Mouse (Mus musculus): Measurements from ENCODE around the gene Ccr10. TPM values are rescaled to one million over a fixed set of nuclear protein-coding genes. Genes with fewer than 3 reads are reported as not detected.

Ccr10 gene
- 0.20 and 0.29 TPM in 2 replicates for polyA plus RNA-seq (2015; fragmentation: Nextera tagmentation; extraction: Ambion mirVana)

DNA sequence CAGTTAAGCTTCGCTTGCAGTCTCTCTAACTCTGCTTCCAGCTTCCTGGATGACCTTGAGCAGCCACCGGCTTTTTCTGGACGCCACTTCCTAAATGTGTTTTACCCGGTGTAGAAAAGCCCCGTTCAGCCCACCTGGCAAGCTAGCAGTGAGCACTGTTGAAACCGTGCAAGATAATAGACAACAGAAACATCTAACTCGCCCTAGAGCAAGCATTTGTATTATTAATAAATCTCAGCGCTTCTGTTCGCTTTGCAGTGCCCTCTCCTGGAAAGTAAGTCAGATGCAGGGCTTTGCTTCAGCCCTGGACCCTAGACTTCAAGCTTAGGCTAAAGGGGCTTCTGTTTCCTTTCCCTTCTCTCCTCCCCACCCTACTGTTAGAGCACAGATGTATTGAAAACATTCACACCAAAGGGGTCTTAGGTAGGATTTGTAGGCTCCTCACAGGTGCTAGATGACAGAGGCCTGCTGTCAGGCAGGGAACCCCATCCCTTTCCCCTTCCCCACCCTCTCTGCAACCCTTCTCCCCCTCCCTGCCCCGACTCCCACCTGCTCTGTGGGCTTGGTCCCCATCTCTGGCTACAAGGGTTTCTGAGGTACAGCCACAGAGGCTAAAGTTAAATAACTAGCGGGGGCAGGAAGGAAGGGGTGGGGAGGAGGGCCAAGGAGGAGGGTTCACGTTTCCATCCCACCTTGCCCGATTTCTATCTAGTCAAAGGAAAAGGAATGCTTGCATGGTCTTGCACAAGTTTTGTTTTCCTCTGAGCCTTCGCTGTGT lies at the start of gene Ccr10:
Gene Ccr10 (minus strand): TSS at position 593 of the 778 bp plus-strand sequence.
- Histone ChIP-seq H3K27ac (ENCODE audit: low read length) (no peak within 1 kb of the TSS), H3K9ac (ENCODE audit: low read depth, low read length) (peak within 1 kb of the TSS; percentile 63), H3K4me1 (ENCODE audit: control insufficient read depth, insufficient read depth, low read length) (peaks cover 42% of the 10 kb centered on the region), H3K27me3 (replicated peaks; ENCODE audit: control insufficient read depth, insufficient read depth, low read length) (peaks cover 4% of the 10 kb centered on the region; the same call in 1 of the 2 replicates), H3K4me2 (ENCODE audit: low read depth, low read length) (peak within 1 kb of the TSS; percentile 87), H3K4me3 (ENCODE audit: low read length) (peak within 1 kb of the TSS; percentile 44), H3K9me3 (ENCODE audit: control insufficient read depth, low read length) (no peaks in the 10 kb centered on the region), H3K36me3 (ENCODE audit: control insufficient read depth, insufficient read depth, low read length) (no peaks in the 10 kb centered on the region)
- no peak for ATAC-seq
- 29% methylated on average over 14 of the region's 14 CpGs for WGBS

DNA sequence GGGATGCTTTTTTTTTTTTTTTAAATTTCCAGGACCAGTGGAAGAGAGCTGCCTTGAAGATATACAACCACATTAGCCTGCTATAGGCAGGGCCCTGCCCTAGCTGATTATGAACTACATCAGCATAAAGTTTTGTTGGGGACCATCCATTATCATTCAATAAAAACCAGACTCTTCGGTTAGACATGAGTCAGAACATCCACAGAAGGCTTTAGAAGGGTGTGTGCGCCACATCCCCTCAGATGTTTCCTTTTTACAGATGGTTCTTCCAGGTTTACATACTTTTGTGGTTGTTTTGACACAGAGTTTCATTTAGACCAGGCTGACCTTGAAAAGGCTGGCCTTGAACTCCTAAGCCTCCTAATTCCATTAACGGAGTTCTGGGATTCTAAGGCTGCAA lies 49.1 kb upstream of the Ccr10 start:
- Histone ChIP-seq H3K4me1 (ENCODE audit: control insufficient read depth, insufficient read depth, low read length) (peaks cover 17% of the 10 kb centered on the region), H3K4me3 (ENCODE audit: low read length) (no peak overlapping the region), H3K36me3 (ENCODE audit: control insufficient read depth, insufficient read depth, low read length) (no peaks in the 10 kb centered on the region), H3K27me3 (replicated peaks; ENCODE audit: control insufficient read depth, insufficient read depth, low read length) (no peaks in the 10 kb centered on the region), H3K9me3 (ENCODE audit: control insufficient read depth, low read length) (no peaks in the 10 kb centered on the region), H3K27ac (ENCODE audit: low read length) (no peak overlapping the region), H3K4me2 (ENCODE audit: low read depth, low read length) (no peak overlapping the region), H3K9ac (ENCODE audit: low read depth, low read length) (no peak overlapping the region)
- WGBS, result 79% methylated on average over 3 of the region's 3 CpGs
- no peak for ATAC-seq

DNA sequence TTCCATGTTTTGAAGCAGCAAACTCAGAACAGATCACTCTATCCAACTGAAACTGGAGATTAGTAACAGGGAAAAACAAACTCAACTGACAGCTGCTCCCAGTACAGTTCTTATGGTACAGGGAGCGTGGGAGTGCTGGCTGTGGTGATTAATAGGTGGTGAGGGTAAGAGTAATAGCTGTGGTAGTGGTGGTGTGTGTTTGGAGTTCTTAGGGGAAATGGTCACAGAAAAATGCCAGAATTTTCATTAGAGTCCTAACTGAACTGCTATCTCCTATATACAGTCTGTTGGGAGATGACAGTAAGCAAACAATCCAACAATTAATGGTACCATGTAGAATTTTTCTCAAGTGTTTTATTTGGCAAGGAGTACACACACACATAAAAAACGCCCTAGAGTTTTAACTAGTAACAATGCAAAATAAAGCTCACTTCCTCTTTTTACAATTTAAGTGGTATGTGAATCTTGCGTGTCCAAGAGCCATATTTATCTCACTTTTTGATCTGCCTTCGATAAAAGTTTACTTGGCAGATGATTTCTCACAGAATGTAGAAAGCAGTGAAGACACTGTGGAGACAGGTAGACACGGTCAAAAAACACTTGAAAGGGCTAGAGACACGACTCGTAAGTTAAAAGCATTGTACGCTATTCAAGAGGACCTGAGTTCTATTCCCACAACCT lies 46.2 kb upstream of the Ccr10 start:
- Histone ChIP-seq H3K4me1 (ENCODE audit: control insufficient read depth, insufficient read depth, low read length) (peaks cover 15% of the 10 kb centered on the region), H3K36me3 (ENCODE audit: control insufficient read depth, insufficient read depth, low read length) (peaks cover 3% of the 10 kb centered on the region; the same call in 1 of the 2 replicates), H3K27ac (ENCODE audit: low read length) (peak overlapping the region; percentile 80), H3K9me3 (ENCODE audit: control insufficient read depth, low read length) (no peaks in the 10 kb centered on the region), H3K27me3 (replicated peaks; ENCODE audit: control insufficient read depth, insufficient read depth, low read length) (no peaks in the 10 kb centered on the region), H3K4me2 (ENCODE audit: low read depth, low read length) (no peak overlapping the region), H3K4me3 (ENCODE audit: low read length) (no peak overlapping the region), H3K9ac (ENCODE audit: low read depth, low read length) (no peak overlapping the region)
- WGBS, result 76% methylated on average over 8 of the region's 8 CpGs
- no peak for ATAC-seq

DNA sequence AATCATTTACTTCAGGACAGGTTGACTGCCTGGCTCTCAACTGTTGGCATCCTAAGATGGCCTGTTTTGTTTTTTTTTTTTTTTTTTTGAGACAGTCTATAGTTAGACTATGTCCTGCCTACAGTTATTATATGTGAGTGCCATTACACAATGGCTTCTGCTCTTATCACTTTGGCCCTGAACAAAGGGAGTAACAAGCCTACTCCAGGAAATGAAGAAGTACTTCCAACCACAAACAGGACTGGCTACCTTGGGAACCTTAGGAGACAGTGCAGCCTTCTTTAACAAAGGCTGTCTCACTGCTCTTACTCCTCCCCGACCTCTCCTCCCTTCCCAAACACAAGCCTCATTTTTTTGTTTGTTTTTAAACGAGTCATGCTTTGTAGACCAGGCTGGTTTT lies 45.6 kb upstream of the Ccr10 start:
- peaks cover 3% of the 10 kb centered on the region; the same call in 1 of the 2 replicates for H3K36me3 ChIP-seq (ENCODE audit: control insufficient read depth, insufficient read depth, low read length)
- peaks cover 15% of the 10 kb centered on the region for H3K4me1 ChIP-seq (ENCODE audit: control insufficient read depth, insufficient read depth, low read length)
- no peak overlapping the region for H3K9ac ChIP-seq (ENCODE audit: low read depth, low read length)
- H3K27ac ChIP-seq (ENCODE audit: low read length), result peak overlapping the region; percentile 80
- H3K4me2 ChIP-seq (ENCODE audit: low read depth, low read length), result no peak overlapping the region; the same call in 1 of the 2 replicates
- WGBS, result 39% methylated on average over 2 of the region's 2 CpGs
- no peak overlapping the region for H3K4me3 ChIP-seq (ENCODE audit: low read length)
- peak; percentile 85 for ATAC-seq
- no peaks in the 10 kb centered on the region for H3K9me3 ChIP-seq (ENCODE audit: control insufficient read depth, low read length)
- H3K27me3 ChIP-seq (replicated peaks; ENCODE audit: control insufficient read depth, insufficient read depth, low read length), result no peaks in the 10 kb centered on the region

DNA sequence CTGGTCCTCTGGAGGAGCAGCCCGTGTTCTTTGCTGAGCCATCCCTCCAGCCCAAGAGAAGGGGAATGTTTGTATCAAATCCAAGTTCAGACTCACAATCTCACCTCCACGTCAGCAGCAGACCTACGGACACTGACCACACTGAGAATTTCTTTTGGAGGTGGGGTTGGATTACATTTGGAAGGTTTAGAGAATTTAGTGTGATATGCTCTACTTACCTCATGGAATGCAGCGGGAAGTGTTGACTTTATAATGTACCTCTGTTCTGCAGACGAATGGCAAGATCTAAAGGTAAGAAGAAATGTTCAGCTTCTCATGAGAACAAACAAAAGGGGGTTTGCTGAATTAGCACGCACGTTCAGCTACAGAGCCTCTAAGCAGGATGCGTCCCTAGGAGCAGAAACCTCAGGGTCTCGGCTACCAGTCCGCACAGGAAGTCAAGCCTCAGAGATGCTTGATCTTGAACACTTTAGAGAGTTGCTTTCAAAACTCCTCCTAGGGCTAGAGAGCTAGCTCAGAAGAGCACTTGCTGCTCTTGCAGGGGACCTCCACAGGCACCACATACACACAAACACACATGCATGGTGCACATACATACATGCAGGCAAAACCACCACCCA lies 43.3 kb upstream of the Ccr10 start:
- H3K36me3 ChIP-seq (ENCODE audit: control insufficient read depth, insufficient read depth, low read length), result peaks cover 9% of the 10 kb centered on the region; the same call in 1 of the 2 replicates
- H3K9me3 ChIP-seq (ENCODE audit: control insufficient read depth, low read length), result no peaks in the 10 kb centered on the region
- peaks cover 7% of the 10 kb centered on the region for H3K4me1 ChIP-seq (ENCODE audit: control insufficient read depth, insufficient read depth, low read length)
- H3K27me3 ChIP-seq (replicated peaks; ENCODE audit: control insufficient read depth, insufficient read depth, low read length), result no peaks in the 10 kb centered on the region
- 86% methylated on average over 10 of the region's 10 CpGs for WGBS
- H3K27ac ChIP-seq (ENCODE audit: low read length), result no peak overlapping the region
- H3K9ac ChIP-seq (ENCODE audit: low read depth, low read length), result no peak overlapping the region
- ATAC-seq, result no peak
- no peak overlapping the region for H3K4me2 ChIP-seq (ENCODE audit: low read depth, low read length)
- H3K4me3 ChIP-seq (ENCODE audit: low read length), result no peak overlapping the region

DNA sequence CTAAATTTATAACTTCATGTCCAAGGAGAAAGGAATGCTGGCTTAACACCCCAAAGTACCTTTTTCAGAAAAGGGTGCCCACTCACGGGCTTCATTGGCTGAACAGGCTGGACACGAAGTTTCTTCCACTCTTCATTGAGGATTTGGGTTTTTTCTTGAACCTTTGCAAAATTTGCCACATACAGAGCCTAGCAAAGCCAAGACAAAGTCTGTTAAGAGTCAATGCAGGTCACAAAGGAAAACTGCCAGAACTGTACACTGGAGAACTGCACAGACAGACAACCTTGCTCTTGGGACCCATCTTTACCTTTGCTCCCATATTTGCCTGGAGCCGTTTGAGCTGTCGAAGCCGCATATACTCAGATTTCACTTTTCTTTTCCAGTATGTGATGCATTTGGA lies 41.7 kb upstream of the Ccr10 start:
- Histone ChIP-seq H3K9me3 (ENCODE audit: control insufficient read depth, low read length) (no peaks in the 10 kb centered on the region), H3K27ac (ENCODE audit: low read length) (no peak overlapping the region), H3K4me3 (ENCODE audit: low read length) (no peak overlapping the region), H3K9ac (ENCODE audit: low read depth, low read length) (no peak overlapping the region), H3K36me3 (ENCODE audit: control insufficient read depth, insufficient read depth, low read length) (peaks cover 10% of the 10 kb centered on the region; the same call in 1 of the 2 replicates), H3K4me2 (ENCODE audit: low read depth, low read length) (no peak overlapping the region), H3K27me3 (replicated peaks; ENCODE audit: control insufficient read depth, insufficient read depth, low read length) (no peaks in the 10 kb centered on the region), H3K4me1 (ENCODE audit: control insufficient read depth, insufficient read depth, low read length) (peaks cover 7% of the 10 kb centered on the region)
- no peak for ATAC-seq
- 92% methylated on average over 5 of the region's 5 CpGs for WGBS

DNA sequence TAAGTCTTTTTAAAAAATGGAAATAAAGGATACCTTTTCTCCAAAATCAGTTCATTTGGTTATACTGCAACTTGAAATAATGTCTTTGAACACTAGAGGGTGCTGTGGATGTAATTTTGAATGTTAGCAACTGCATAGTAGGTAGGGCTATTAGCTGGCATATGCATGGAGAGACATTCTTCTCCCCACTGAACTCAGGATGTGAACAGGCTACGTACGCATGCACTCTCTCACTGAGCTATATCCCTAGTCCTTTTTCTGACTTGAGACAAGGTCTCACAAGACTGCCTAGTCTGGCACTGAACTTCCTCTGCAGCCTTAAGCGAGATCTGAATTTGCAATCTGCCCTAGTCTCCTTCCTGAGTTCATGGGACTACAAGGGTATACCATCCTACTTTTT lies 36.7 kb upstream of the Ccr10 start:
- 36% methylated on average over 3 of the region's 3 CpGs for WGBS
- peak; percentile 76 for ATAC-seq
- peaks cover 10% of the 10 kb centered on the region; the same call in 1 of the 2 replicates for H3K36me3 ChIP-seq (ENCODE audit: control insufficient read depth, insufficient read depth, low read length)

DNA sequence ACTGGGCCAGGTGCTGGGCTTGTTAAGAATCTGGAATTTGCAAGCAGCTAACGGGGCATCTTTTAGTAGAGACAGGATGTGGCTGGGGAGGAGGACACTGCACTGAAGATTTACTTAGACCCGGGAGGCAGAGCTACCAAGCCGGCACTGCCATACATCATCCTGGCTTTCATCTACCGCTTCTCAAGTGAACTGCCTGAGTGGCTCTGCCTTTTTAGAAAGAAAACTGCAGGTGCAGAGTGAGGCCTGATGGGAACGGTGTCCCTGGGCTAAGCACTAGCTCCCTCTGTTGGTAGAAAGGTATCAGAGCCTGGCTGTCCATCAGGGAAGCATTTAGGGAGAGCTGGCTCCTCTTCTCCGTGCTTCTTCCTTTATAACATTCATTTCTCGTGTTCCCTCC lies 25.7 kb upstream of the Ccr10 start:
- Histone ChIP-seq H3K36me3 (ENCODE audit: control insufficient read depth, insufficient read depth, low read length) (peaks cover 15% of the 10 kb centered on the region), H3K27me3 (replicated peaks; ENCODE audit: control insufficient read depth, insufficient read depth, low read length) (no peaks in the 10 kb centered on the region), H3K4me3 (ENCODE audit: low read length) (no peak overlapping the region), H3K4me2 (ENCODE audit: low read depth, low read length) (no peak overlapping the region), H3K27ac (ENCODE audit: low read length) (no peak overlapping the region), H3K9me3 (ENCODE audit: control insufficient read depth, low read length) (no peaks in the 10 kb centered on the region), H3K4me1 (ENCODE audit: control insufficient read depth, insufficient read depth, low read length) (no peaks in the 10 kb centered on the region), H3K9ac (ENCODE audit: low read depth, low read length) (no peak overlapping the region)
- no peak for ATAC-seq
- 21% methylated on average over 7 of the region's 7 CpGs for WGBS

More for the DNA sequence above, 36.7 kb upstream of the Ccr10 start:
- Histone ChIP-seq H3K27ac (ENCODE audit: low read length) (no peak overlapping the region), H3K4me3 (ENCODE audit: low read length) (no peak overlapping the region), H3K9me3 (ENCODE audit: control insufficient read depth, low read length) (no peaks in the 10 kb centered on the region), H3K4me1 (ENCODE audit: control insufficient read depth, insufficient read depth, low read length) (no peaks in the 10 kb centered on the region), H3K4me2 (ENCODE audit: low read depth, low read length) (no peak overlapping the region), H3K9ac (ENCODE audit: low read depth, low read length) (no peak overlapping the region), H3K27me3 (replicated peaks; ENCODE audit: control insufficient read depth, insufficient read depth, low read length) (no peaks in the 10 kb centered on the region)

DNA sequence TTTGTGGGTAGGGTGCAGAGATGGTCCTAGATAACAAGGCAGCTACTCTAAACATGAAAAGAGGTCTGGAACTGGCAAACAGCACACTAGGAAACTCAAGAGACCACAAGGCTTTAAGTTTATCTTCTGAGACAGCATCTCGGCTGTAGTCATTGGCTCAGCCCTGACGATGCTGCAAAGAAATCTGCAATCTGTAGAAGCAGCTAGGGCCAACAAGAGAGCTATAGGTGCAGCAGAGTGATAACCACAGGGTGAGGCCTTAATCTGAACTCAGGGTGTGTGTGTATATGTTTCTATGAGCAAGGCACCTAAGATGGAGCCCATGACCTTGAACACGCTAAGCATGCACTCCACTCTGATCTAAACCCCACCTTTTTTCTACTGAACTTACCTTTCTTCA lies 24.3 kb upstream of the Ccr10 start:
- peaks cover 10% of the 10 kb centered on the region for H3K36me3 ChIP-seq (ENCODE audit: control insufficient read depth, insufficient read depth, low read length)
- ATAC-seq, result no peak
- H3K27me3 ChIP-seq (replicated peaks; ENCODE audit: control insufficient read depth, insufficient read depth, low read length), result no peaks in the 10 kb centered on the region
- H3K4me3 ChIP-seq (ENCODE audit: low read length), result no peak overlapping the region
- no peaks in the 10 kb centered on the region for H3K4me1 ChIP-seq (ENCODE audit: control insufficient read depth, insufficient read depth, low read length)
- WGBS, result 91% methylated on average over 3 of the region's 3 CpGs
- H3K27ac ChIP-seq (ENCODE audit: low read length), result no peak overlapping the region
- no peaks in the 10 kb centered on the region for H3K9me3 ChIP-seq (ENCODE audit: control insufficient read depth, low read length)
- no peak overlapping the region for H3K4me2 ChIP-seq (ENCODE audit: low read depth, low read length)
- H3K9ac ChIP-seq (ENCODE audit: low read depth, low read length), result no peak overlapping the region

All from intestine, embryonic 16.5 days (tissue).